Mouse (Mus musculus): ENCODE measurements around the gene Cyp4x1. TPM values are rescaled to one million over a fixed set of nuclear protein-coding genes. Genes with fewer than 3 reads are reported as not detected.

The Cyp4x1 gene
- polyA plus RNA-seq, 1 experiment from 2014 or later, result 0.24 TPM

DNA sequence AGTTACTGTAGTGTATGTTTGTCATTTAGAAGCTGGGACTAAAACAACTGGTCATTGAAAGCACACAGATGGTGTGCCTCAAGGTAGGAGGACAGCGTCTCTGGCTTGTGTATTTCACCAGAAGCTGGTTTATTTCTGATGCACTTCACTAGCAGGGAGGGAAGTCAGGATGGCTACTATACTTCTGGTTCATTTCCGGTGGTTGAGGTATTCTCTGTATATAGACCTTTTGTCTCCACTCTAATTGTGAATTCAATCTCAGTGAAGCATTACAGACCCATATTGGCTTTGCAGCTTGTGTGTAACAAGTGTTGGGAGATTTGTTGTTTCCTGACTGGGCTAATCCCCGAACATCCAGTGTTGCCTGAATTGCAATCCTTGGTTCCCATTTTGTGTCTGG lies 73.3 kb downstream of the Cyp4x1 start:
- peaks cover 100% of the 10 kb centered on the region for H3K27me3 ChIP-seq (replicated peaks; ENCODE audit: low read depth, poor library complexity, severe bottlenecking)
- H3K4me3 ChIP-seq, result peak overlapping the region; percentile 52; the same call in 1 of the 2 replicates
- no peak for DNase-seq (ENCODE audit: low spot score)
- 13% methylated on average over 3 of the region's 3 CpGs for WGBS
- no peaks in the 10 kb centered on the region for H3K36me3 ChIP-seq (replicated peaks)
- H3K27ac ChIP-seq (replicated peaks), result no peak overlapping the region
- H3K9me3 ChIP-seq, result no peaks in the 10 kb centered on the region
- peaks cover 33% of the 10 kb centered on the region for H3K4me1 ChIP-seq

- peak; percentile 38 for DNase-seq (ENCODE audit: low spot score)
- Histone ChIP-seq H3K27me3 (replicated peaks; ENCODE audit: low read depth, poor library complexity, severe bottlenecking) (peaks cover 100% of the 10 kb centered on the region), H3K9me3 (no peaks in the 10 kb centered on the region), H3K4me3 (peak overlapping the region; percentile 52), H3K36me3 (replicated peaks) (no peaks in the 10 kb centered on the region), H3K27ac (replicated peaks) (0 out of 2 replicates have a peak overlapping the region, but pooled peaks have one; percentile 5), H3K4me1 (peaks cover 33% of the 10 kb centered on the region)
- 3% methylated on average over 12 of the region's 12 CpGs for WGBS
Observed at GRCm38 (mm10) chr4:115059871-115060270, 74.2 kb downstream of the Cyp4x1 start.

DNA sequence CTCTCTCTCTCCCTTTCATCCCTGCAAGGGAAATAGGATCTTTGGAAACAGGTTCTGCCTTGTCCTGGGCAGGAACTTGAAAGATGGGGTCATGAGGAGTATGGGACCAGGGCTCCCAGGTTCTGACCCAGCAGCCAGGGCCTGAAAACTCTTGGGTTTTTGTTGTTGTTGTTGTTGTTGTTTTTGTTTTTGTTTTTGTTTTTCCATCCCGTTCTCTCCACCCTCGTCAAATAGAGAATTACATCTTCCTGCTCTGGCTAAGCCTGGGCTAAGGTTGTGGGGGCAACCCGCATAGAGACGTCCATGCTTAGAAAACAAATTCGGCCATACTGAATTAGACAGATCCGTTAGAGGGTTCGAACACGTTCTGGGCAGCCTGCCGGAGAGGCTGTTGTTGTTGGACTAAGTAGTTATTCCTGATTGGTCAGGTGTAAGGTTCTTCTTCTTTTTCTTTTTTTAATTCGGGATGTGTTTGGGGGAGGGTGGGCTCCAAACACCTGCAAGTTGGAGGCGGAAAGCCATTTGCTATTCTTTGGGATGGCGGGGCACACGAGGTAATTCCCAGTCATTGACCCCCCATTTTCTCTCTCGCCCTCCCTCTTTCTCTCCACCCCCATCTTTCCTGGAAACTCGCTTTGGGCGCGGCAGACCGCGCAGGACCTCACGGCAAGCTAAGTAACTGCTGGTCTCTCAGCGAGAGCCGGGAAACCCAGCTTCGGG lies 75.0 kb downstream of the Cyp4x1 start:
- 1% methylated on average over 23 of the region's 23 CpGs for WGBS
- DNase-seq (ENCODE audit: low spot score), result peak; percentile 46
- Histone ChIP-seq H3K27ac (replicated peaks) (peak overlapping the region; percentile 66; the same call in 1 of the 2 replicates), H3K36me3 (replicated peaks) (no peaks in the 10 kb centered on the region), H3K4me3 (peak overlapping the region; percentile 52), H3K9me3 (no peaks in the 10 kb centered on the region), H3K4me1 (peaks cover 33% of the 10 kb centered on the region), H3K27me3 (replicated peaks; ENCODE audit: low read depth, poor library complexity, severe bottlenecking) (peaks cover 100% of the 10 kb centered on the region)

- Histone ChIP-seq H3K4me1 (peaks cover 26% of the 10 kb centered on the region), H3K36me3 (replicated peaks) (no peaks in the 10 kb centered on the region), H3K27ac (replicated peaks) (peak overlapping the region; percentile 37; the same call in 1 of the 2 replicates), H3K4me3 (peak overlapping the region; percentile 52; the same call in 1 of the 2 replicates), H3K9me3 (no peaks in the 10 kb centered on the region), H3K27me3 (replicated peaks; ENCODE audit: low read depth, poor library complexity, severe bottlenecking) (peaks cover 100% of the 10 kb centered on the region)
- peak; percentile 55 for DNase-seq (ENCODE audit: low spot score)
- under 1% methylated on average over 20 of the region's 20 CpGs for WGBS
Observed at GRCm38 (mm10) chr4:115058317-115058761, 75.7 kb downstream of the Cyp4x1 start.

- peak; percentile 70 for DNase-seq (ENCODE audit: low spot score)
- peaks cover 100% of the 10 kb centered on the region for H3K27me3 ChIP-seq (replicated peaks; ENCODE audit: low read depth, poor library complexity, severe bottlenecking)
- peak overlapping the region; percentile 52 for H3K4me3 ChIP-seq
- no peaks in the 10 kb centered on the region for H3K36me3 ChIP-seq (replicated peaks)
- peak overlapping the region; percentile 68 for H3K27ac ChIP-seq (replicated peaks)
- peaks cover 23% of the 10 kb centered on the region for H3K4me1 ChIP-seq
- WGBS, result under 1% methylated on average over 33 of the region's 33 CpGs
- no peaks in the 10 kb centered on the region for H3K9me3 ChIP-seq
Observed at GRCm38 (mm10) chr4:115057674-115058316, 76.3 kb downstream of the Cyp4x1 start.

DNA sequence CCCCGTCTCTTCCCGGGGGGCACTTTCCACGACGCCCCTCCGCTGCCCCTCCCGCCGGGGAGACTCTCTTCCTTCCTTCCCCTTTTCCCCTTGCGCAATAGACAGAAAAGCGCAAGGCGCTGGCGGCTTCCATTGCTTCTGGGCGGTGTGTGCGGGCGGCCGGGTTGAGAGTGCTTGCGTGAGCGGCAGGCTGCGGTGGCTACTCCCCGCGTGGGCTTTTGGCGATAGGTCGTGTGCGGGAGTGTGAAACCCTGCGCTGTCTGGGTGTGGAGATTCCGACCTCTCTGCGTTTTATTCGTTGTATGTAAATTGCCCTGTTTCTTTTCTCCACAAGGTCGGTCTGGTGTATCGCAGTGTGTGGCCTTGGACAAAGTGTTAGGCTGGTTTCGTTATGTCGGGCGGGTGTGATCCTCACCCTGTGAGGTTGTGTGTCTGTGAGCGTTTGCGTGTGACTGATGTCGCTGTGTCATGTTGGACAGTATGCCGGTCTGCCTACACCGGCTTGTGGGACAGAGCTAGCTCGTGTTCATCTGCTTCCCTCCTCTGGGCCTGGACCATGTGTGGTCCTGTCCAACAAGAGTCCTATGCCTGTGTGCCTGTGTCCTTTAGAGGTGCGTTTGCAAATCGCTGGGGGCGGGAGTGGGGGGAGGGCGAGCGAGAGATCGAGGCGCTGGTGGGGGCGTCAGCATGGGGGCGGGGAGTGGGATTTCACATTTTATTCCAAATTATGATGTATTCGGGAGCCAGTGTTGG lies 77.0 kb downstream of the Cyp4x1 start:
- no peaks in the 10 kb centered on the region for H3K9me3 ChIP-seq
- peak overlapping the region; percentile 68 for H3K27ac ChIP-seq (replicated peaks)
- peaks cover 100% of the 10 kb centered on the region for H3K27me3 ChIP-seq (replicated peaks; ENCODE audit: low read depth, poor library complexity, severe bottlenecking)
- DNase-seq (ENCODE audit: low spot score), result peak; percentile 75
- no peaks in the 10 kb centered on the region for H3K36me3 ChIP-seq (replicated peaks)
- peak overlapping the region; percentile 52 for H3K4me3 ChIP-seq
- peaks cover 27% of the 10 kb centered on the region for H3K4me1 ChIP-seq
- under 1% methylated on average over 48 of the region's 48 CpGs for WGBS

- DNase-seq (ENCODE audit: low spot score), result peak; percentile 68
- H3K9me3 ChIP-seq, result no peaks in the 10 kb centered on the region
- H3K4me3 ChIP-seq, result peak within 1 kb of the TSS; percentile 52
- no peaks in the 10 kb centered on the region for H3K36me3 ChIP-seq (replicated peaks)
- H3K4me1 ChIP-seq, result peaks cover 27% of the 10 kb centered on the region
- peak within 1 kb of the TSS; percentile 68 for H3K27ac ChIP-seq (replicated peaks)
- peaks cover 100% of the 10 kb centered on the region for H3K27me3 ChIP-seq (replicated peaks; ENCODE audit: low read depth, poor library complexity, severe bottlenecking)
- WGBS, result under 1% methylated on average over 60 of the region's 60 CpGs
Observed at GRCm38 (mm10) chr4:115056371-115056920, 77.6 kb downstream of the Cyp4x1 start, which contains the start of gene Tal1. Tal1 (plus strand) TSS chr4:115056426.

Other genes with a start within 250 kb of the Cyp4x1 start
- gene Foxd2, start 225.4 kb downstream of the Cyp4x1 start, polyA plus RNA-seq (2016; fragmentation: Nextera tagmentation; extraction: Ambion mirVana), result 4.6 and 4.8 TPM in 2 replicates
- gene Foxe3, start 208.3 kb downstream of the Cyp4x1 start, polyA plus RNA-seq (2016; fragmentation: Nextera tagmentation; extraction: Ambion mirVana), result 1.0 and 1.5 TPM in 2 replicates
- 71.8 and 77.6 TPM in 2 replicates for gene Cmpk1, start 147.0 kb downstream of the Cyp4x1 start, polyA plus RNA-seq (2016; fragmentation: Nextera tagmentation; extraction: Ambion mirVana)
- 19.3 and 20.5 TPM in 2 replicates for gene Stil, start 134.1 kb downstream of the Cyp4x1 start, polyA plus RNA-seq (2016; fragmentation: Nextera tagmentation; extraction: Ambion mirVana)
- gene Tal1, start 77.9 kb downstream of the Cyp4x1 start, polyA plus RNA-seq (2016; fragmentation: Nextera tagmentation; extraction: Ambion mirVana), result 1.7 and 1.9 TPM in 2 replicates
- gene Pdzk1ip1, start 45.6 kb downstream of the Cyp4x1 start, polyA plus RNA-seq (2016; fragmentation: Nextera tagmentation; extraction: Ambion mirVana), result 6.3 and 6.7 TPM in 2 replicates
- gene Cyp4a29, start 107.8 kb upstream of the Cyp4x1 start, polyA plus RNA-seq (2016; fragmentation: Nextera tagmentation; extraction: Ambion mirVana), result not detected in 2 replicates
- gene Cyp4a12a, start 164.8 kb upstream of the Cyp4x1 start, polyA plus RNA-seq (2016; fragmentation: Nextera tagmentation; extraction: Ambion mirVana), result not detected in 2 replicates